Mouse (Mus musculus) brain, embryonic 18.5 days (tissue): Measurements from ENCODE around the gene Sdr9c7.
"Not testable (repeated sequence)": the region's sequence is repeated elsewhere in the genome, so short reads cannot be mapped to it uniquely, and the experiment has no call there.

ENCODE experiments used
- DNase-seq: peaks from one replicate; pipeline ENCODE4 v3.0.0-alpha.2; 2012; ENCODE audit warnings: low read depth, low spot score

The Sdr9c7 gene

GRCm38 (mm10) chr10:127898218-127898617 lies at the start of gene Sdr9c7:
Gene Sdr9c7, plus strand, starts transcription at chr10:127898518.
- DNase-seq = no peak

- no peak for DNase-seq
Observed at GRCm38 (mm10) chr10:127849628-127850027, 48.7 kb upstream of the Sdr9c7 start, which contains the start of gene Rdh19. Gene Rdh19, plus strand, starts transcription at chr10:127849928.

- DNase-seq = no peak
Observed at GRCm38 (mm10) chr10:127856376-127856775, 41.9 kb upstream of the Sdr9c7 start.

- no peak for DNase-seq
Observed at GRCm38 (mm10) chr10:127864931-127865330, 33.4 kb upstream of the Sdr9c7 start.

GRCm38 (mm10) chr10:127866232-127866631 lies 32.1 kb upstream of the Sdr9c7 start, which contains the start of gene Rdh16f2:
Gene Rdh16f2, plus strand, starts transcription at chr10:127866474.
- no peak for DNase-seq

GRCm38 (mm10) chr10:127872484-127872883 lies 25.8 kb upstream of the Sdr9c7 start:
- no peak for DNase-seq

GRCm38 (mm10) chr10:127877681-127878080 lies 20.6 kb upstream of the Sdr9c7 start:
- DNase-seq = no peak

GRCm38 (mm10) chr10:127878262-127879057 lies 19.9 kb upstream of the Sdr9c7 start:
- DNase-seq = no peak

GRCm38 (mm10) chr10:127879155-127879688 lies 19.1 kb upstream of the Sdr9c7 start:
- DNase-seq = no peak

- no peak for DNase-seq
Observed at GRCm38 (mm10) chr10:127881041-127881440, 17.3 kb upstream of the Sdr9c7 start.

GRCm38 (mm10) chr10:127886551-127886950 lies 11.8 kb upstream of the Sdr9c7 start:
- no peak for DNase-seq

- no peak for DNase-seq
Observed at GRCm38 (mm10) chr10:127886971-127887370, 11.3 kb upstream of the Sdr9c7 start.

- DNase-seq = no peak
Observed at GRCm38 (mm10) chr10:127888605-127889004, 9.7 kb upstream of the Sdr9c7 start, which contains the start of gene Rdh7. Gene Rdh7, minus strand, starts transcription at chr10:127888817.

GRCm38 (mm10) chr10:127891481-127891880 lies 6.8 kb upstream of the Sdr9c7 start:
- no peak for DNase-seq

GRCm38 (mm10) chr10:127893163-127894022 lies 4.9 kb upstream of the Sdr9c7 start:
- DNase-seq = not testable (repeated sequence)

- no peak for DNase-seq
Observed at GRCm38 (mm10) chr10:127896705-127897104, 1.6 kb upstream of the Sdr9c7 start.

- DNase-seq = no peak
Observed at GRCm38 (mm10) chr10:127897506-127897905, 812 bp upstream of the Sdr9c7 start.

GRCm38 (mm10) chr10:127899783-127900182 lies 1.5 kb downstream of the Sdr9c7 start:
- DNase-seq = no peak

- DNase-seq = no peak
Observed at GRCm38 (mm10) chr10:127901751-127902150, 3.4 kb downstream of the Sdr9c7 start.

GRCm38 (mm10) chr10:127903116-127903515 lies 4.8 kb downstream of the Sdr9c7 start:
- no peak for DNase-seq

GRCm38 (mm10) chr10:127904718-127905446 lies 6.6 kb downstream of the Sdr9c7 start:
- no peak for DNase-seq
